Mouse (Mus musculus) right cerebral cortex, adult 2 months (tissue): ENCODE data around the gene Matn3.
"Not testable (repeated sequence)": the region's sequence is repeated elsewhere in the genome, so short reads cannot be mapped to it uniquely, and the experiment has no call there.

ENCODE experiments used
- DNase-seq, 2 experiments: peaks; one replicate each; pipeline ENCODE4 v3.0.0; 2021 to 2022; ENCODE audit warnings: low spot score in 2 of 2

The Matn3 gene

GRCm38 (mm10) chr12:8935349-8935748 is 12.4 kb upstream of the Matn3 start:
- no peak for DNase-seq

DNA sequence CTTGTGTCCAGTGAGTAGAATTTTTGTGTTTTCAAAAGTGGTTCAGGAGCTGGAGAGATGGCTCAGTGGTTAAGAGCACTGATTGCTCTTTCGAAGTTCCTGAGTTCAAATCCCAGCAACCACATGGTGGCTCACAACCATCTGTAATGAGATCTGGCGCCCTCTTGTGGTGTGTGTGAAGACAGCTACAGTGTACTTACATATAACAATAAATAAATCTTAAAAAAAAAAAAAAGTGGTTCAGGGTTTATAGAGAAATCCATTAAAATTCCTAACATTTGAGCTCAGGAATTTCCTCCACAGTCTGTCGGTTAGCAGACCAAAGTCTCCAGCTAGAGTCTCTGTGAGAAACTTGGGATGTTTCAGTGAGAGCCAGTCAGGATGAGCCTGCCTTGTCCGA is 11.5 kb upstream of the Matn3 start:
- not testable (repeated sequence) for DNase-seq

DNA sequence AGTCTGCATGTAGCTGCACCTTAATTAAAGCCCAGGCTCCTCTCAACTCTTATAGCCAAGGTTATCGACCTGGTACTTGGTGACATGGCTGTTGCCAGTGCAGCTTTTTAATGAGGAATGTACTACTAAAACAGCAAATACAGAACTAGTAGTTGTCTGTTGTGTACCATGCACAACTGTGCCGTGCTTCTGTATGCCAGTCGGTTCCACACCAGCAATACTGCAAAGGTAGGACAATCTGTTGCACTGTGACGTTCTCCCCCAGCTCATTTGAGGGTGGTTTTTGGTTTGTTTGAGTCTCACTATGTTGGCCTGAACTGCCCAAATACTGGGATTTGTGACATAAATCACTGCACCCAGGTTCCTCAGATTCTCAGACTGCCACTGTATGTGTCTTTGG is 8.2 kb upstream of the Matn3 start:
- DNase-seq = no peak

DNA sequence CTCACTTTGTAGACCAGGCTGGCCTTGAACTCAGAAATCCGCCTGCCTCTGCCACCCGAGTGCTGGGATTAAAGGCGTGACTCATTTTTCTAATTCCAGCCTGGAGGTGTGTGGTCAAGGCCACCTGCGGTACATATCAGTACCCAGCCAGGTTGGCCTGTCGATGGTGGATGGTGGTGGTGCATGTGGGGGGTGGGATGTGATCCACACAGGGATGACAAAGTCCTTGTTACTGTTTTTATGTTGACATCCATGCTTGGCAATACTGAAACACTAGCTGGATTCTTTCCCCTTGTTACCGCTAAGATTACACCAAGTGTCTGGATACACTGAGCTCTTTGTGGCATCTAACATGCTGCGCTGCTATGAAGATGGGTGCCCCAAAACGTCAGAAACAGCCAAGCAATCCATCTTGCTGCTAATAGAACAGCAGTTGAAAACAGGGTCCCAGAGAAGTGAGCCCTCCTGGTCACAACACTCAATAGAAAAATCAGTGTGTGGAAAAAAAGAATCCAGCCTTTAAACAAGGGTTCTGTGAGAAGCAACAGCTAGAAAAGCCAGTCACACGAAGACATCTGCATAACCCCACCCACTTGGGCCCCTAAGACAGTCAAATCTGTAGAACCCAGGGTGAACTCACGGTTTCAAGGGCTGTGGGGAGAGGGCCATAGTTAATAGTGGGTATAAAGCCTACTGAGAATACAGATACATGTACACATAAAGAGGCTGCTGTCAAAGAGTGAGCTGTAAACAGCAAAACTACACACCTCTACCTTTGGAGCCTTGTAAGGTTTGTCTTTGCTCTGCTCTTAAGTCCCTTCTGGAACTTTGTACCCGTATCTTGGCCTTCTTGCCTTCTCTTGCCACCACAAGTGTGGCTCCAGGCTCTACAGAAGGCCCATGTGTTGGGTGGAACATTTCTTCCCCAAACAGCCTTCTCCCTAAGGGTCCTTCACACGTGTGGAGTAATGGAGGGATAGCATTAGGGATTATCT is 7.4 kb upstream of the Matn3 start:
- DNase-seq = no peak

DNA sequence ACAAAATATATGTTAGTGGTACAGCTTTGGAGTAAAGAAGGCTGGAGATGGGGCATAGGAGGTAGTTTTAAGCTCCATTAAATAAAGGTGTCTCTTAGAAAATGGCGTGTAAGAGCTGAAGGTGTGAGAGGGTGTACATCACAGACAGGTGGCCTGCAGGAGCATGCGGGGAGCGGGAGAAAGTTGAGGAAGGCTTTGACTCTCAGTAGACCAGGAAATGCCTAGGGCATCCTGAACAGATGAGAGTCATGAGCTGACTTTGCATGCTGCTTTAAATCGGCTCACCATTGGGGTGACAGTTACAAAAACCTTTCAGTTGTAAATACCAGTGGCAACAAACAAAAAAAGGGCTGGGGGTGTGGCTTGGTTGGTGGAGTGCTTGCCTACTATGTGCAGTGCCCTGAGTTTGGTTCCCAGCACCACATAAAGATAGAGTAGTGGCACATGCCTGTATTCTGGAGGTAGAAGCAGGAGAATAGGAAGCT is 6.6 kb upstream of the Matn3 start:
- DNase-seq = no peak

GRCm38 (mm10) chr12:8941699-8942392 is 5.9 kb upstream of the Matn3 start:
- DNase-seq = no peak

GRCm38 (mm10) chr12:8947163-8947562 is 566 bp upstream of the Matn3 start:
- no peak for DNase-seq

DNA sequence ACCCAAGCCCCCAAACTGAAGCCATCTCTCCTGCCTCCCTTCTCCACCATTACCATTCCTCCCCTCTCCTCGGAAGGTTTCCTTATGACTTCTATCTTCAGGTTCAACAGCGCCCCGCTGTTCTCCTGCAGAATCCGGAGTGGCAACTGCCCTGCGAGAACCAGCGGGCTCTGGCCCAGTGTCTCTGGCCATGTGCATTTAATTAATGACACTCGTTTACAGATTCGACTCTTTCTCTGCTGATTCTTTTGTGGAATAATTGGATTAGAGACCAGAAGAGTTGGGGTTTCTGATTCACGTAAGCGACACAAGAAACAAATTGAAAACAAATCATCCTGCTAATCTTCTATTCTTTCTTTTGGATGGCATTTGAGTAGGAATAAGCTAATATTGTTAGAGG is 5.4 kb downstream of the Matn3 start:
- no peak for DNase-seq

DNA sequence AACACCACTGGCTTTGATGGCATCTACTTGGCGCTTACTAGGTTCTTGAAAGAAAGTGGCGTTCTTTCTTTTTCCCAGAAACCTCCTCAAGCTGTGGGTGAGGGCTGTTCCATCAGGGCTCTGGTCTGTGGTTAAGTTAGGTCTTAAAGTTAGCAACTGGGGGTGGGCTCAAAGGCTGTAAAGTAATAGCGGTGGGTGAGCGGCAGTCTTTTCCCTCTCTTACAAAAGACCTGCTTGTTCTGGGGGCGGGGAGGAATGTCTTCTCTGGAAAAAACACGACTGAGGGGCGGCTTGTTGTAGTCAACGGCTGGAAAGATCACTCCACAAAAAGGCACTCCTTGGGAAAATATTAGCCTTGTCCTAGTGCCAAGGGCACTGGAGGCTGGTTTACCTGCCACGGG is 6.4 kb downstream of the Matn3 start:
- DNase-seq = no peak

DNA sequence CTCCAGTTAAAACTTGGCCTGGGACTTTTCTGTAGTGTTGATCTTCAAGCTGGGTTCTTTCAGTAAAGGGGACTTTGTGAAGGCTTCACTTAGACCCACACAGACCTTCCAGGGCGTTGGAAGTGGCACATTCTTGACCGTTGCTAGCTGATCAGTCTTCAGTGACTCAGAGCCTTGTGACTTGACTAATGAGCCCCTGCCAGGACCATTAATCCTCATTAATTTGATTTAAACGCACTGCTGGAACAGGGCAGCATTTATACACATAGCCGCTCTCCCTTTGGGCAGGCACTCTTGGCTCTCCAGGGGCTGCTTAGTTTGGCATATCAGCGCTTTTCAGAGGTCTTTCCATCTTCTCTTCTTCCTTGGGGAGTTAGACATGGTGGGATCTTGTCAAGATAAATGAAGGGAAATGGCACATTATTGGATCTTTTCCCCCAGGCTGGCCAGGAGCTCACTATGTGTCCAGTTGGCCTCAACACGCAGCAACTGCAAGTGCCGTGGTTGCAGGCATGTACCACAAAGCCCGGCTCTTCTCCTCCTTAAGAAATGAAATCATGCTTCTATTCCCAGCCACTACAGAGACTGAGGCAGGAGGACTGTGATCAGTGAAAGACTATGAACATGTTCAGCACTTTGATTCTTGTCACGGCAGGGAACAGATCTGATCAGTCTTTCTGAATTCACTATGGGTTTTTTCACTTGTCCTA is 14.0 kb downstream of the Matn3 start:
- no peak for DNase-seq

DNA sequence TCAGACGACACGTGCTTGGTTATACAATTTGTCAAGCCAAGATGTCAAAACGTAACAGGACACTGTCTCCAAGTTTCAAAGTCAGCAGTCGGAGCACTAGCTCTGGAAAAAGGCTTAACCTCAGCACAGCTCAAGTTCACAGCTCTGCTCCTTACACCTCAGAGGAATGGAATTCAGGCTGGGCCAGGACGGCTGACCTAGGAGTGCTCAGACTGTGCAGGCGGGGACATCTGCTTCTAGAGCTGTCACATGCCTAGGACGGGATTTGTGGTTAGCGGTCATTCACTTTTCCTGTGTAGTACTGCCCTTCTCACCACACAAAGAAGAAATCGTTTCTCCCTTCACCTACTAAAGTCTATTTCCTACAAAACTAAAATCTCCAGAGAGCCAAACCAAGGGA is 22.1 kb downstream of the Matn3 start:
- no peak for DNase-seq

GRCm38 (mm10) chr12:8973820-8974465 is 26.2 kb downstream of the Matn3 start, which contains the start of gene Wdr35:
Wdr35 (plus strand) TSS chr12:8973892.
- DNase-seq = peak; percentile 93 to 94

GRCm38 (mm10) chr12:8975076-8975475 is 27.3 kb downstream of the Matn3 start:
- no peak for DNase-seq

DNA sequence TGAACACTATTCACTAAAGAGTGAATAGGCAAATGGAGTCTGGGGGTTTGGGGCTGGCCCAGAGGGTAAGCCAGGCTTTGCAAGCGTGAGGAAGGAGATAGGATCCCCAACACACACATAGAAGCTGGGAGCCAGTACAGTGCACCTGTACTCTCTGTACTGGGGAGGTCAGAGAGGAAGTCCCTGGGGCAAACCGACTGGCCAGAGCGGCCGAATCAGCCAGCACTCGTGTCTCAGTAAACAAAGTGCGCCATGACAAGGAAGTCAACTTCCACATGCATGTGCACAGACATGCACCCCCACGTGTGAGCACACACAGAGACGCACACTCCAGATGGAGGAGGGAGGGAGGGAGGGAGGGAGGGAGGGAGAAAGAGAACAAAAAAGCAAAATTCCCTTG is 45.5 kb downstream of the Matn3 start:
- no peak for DNase-seq

DNA sequence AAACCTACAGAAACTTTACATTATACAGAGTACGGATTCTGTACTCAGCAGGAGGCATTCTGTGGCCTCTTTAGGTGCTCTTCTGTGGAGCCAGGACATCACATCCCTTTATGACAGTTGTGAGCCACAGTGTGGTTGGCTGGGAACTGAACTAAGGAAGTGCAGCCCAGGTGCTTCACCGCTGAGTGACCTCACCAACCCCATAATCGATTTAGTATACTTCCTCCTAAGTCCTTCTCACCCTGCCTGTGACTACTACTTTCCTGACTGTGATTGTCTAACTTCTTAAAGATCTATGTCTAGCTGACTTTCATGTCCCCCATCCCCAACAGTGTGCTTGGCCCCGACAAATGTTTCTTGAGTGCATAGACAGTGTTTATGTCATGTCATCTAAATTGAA is 50.6 kb downstream of the Matn3 start:
- no peak for DNase-seq

DNA sequence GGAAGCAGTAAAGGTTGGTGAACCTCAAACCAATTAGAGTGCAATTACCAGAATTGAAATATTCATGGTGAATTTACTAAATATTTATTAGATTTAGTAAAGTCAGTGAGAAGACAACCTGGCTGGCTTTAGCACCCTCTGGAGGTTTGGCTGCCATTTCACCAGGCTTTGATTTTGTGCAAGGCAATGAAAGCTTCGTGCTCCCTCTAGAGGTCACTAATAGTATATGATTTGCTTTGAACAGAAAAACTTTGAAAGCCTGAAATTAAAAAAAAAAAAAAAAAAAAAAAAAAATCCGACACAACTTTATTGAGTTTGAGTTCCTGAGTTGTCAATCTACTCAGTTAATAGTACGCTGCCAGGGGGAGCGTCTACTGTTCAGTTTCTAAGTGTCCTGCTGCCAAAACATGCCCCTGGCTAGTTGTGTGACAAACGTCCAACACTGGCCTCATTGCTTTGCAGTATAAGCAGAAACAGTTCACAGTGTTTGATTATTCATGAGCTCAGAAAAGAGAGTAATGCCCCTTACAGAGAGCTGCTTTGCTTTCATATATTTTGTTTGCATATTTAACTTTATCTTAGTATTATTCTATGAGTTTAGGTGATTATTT is 54.4 kb downstream of the Matn3 start:
- DNase-seq = peak; percentile 47 to 58

GRCm38 (mm10) chr12:9007146-9007545 is 59.4 kb downstream of the Matn3 start:
- no peak for DNase-seq

DNA sequence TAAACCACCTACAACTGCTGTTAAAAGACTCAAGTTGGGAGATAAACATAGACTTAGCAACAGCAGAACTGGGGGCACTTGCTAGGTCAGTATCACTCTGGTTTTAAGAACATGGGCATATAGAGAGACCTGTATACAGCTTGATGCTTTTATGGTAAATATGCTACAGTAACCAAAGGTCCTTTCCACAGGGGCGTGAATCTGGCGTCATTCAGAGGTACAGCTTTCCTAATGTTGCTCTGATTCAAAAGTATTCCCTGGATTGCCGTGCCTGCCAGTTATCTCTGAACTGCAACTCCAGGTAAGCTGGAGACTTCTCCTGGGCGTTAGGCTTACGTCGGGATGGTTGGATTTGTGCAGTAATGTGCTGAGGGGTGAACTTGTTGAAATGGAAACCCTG is 60.1 kb downstream of the Matn3 start:
- no peak for DNase-seq

GRCm38 (mm10) chr12:9010311-9010710 is 62.6 kb downstream of the Matn3 start:
- DNase-seq = no peak

- DNase-seq = no peak
Measured at GRCm38 (mm10) chr12:9016376-9016775, 68.6 kb downstream of the Matn3 start.

- peak in 1 of 2 experiments; percentile 26 for DNase-seq
Measured at GRCm38 (mm10) chr12:9020431-9020830, 72.7 kb downstream of the Matn3 start.
